Mouse (Mus musculus): ENCODE data around the gene Copb1. TPM values are rescaled to one million over a fixed set of nuclear protein-coding genes. Genes with fewer than 3 reads are reported as not detected.
"Not testable (repeated sequence)": the region's sequence is repeated elsewhere in the genome, so short reads cannot be mapped to it uniquely, and the experiment has no call there.

Gene Copb1
- polyA plus RNA-seq, 1 experiment from 2014 or later: 122 TPM

- no peaks in the 10 kb centered on the region for H3K4me1 ChIP-seq (replicated peaks; ENCODE audit: control insufficient read depth, insufficient read depth, low read length)
- no peaks in the 10 kb centered on the region for H3K36me3 ChIP-seq (ENCODE audit: control insufficient read depth, insufficient read depth, low read length)
- no peak overlapping the region for H3K9ac ChIP-seq (ENCODE audit: low read depth, low read length)
- no peak for DNase-seq (ENCODE audit: low spot score)
- no peaks in the 10 kb centered on the region for H3K27me3 ChIP-seq (ENCODE audit: control insufficient read depth, insufficient read depth, low read length)
- H3K4me2 ChIP-seq (replicated peaks; ENCODE audit: low read depth, low read length): no peak overlapping the region
- H3K9me3 ChIP-seq (ENCODE audit: control insufficient read depth, low read length): no peaks in the 10 kb centered on the region
- 97% methylated on average over 1 of the region's 1 CpGs for WGBS
- ATAC-seq (ENCODE audit: low FRiP score): no peak
- H3K4me3 ChIP-seq (ENCODE audit: low read depth, low read length): no peak overlapping the region
- H3K27ac ChIP-seq (ENCODE audit: low read depth, low read length): no peak overlapping the region
Observed at GRCm38 (mm10) chr7:114209841-114210240, 44.7 kb downstream of the Copb1 start.

- DNase-seq (ENCODE audit: low spot score) (no peak), ATAC-seq (ENCODE audit: low FRiP score) (no peak)
- Histone ChIP-seq H3K9ac (ENCODE audit: low read depth, low read length) (no peak overlapping the region), H3K9me3 (ENCODE audit: control insufficient read depth, low read length) (no peaks in the 10 kb centered on the region), H3K4me1 (replicated peaks; ENCODE audit: control insufficient read depth, insufficient read depth, low read length) (no peaks in the 10 kb centered on the region), H3K27me3 (ENCODE audit: control insufficient read depth, insufficient read depth, low read length) (no peaks in the 10 kb centered on the region), H3K36me3 (ENCODE audit: control insufficient read depth, insufficient read depth, low read length) (no peaks in the 10 kb centered on the region), H3K27ac (ENCODE audit: low read depth, low read length) (no peak overlapping the region), H3K4me3 (ENCODE audit: low read depth, low read length) (no peak overlapping the region), H3K4me2 (replicated peaks; ENCODE audit: low read depth, low read length) (no peak overlapping the region)
- WGBS: 79% methylated on average over 9 of the region's 9 CpGs
Observed at GRCm38 (mm10) chr7:114203491-114204359, 50.8 kb downstream of the Copb1 start.

GRCm38 (mm10) chr7:114202972-114203404, 51.5 kb downstream of the Copb1 start:
- no peaks in the 10 kb centered on the region for H3K36me3 ChIP-seq (ENCODE audit: control insufficient read depth, insufficient read depth, low read length)
- H3K9ac ChIP-seq (ENCODE audit: low read depth, low read length): no peak overlapping the region
- no peak for DNase-seq (ENCODE audit: low spot score)
- no peak for ATAC-seq (ENCODE audit: low FRiP score)
- H3K4me2 ChIP-seq (replicated peaks; ENCODE audit: low read depth, low read length): no peak overlapping the region
- 88% methylated on average over 5 of the region's 5 CpGs for WGBS
- H3K4me1 ChIP-seq (replicated peaks; ENCODE audit: control insufficient read depth, insufficient read depth, low read length): no peaks in the 10 kb centered on the region
- no peaks in the 10 kb centered on the region for H3K9me3 ChIP-seq (ENCODE audit: control insufficient read depth, low read length)
- no peak overlapping the region for H3K27ac ChIP-seq (ENCODE audit: low read depth, low read length)
- no peaks in the 10 kb centered on the region for H3K27me3 ChIP-seq (ENCODE audit: control insufficient read depth, insufficient read depth, low read length)
- H3K4me3 ChIP-seq (ENCODE audit: low read depth, low read length): no peak overlapping the region

GRCm38 (mm10) chr7:114200651-114201050, 53.9 kb downstream of the Copb1 start:
- Histone ChIP-seq H3K4me2 (replicated peaks; ENCODE audit: low read depth, low read length) (no peak overlapping the region), H3K4me3 (ENCODE audit: low read depth, low read length) (no peak overlapping the region), H3K4me1 (replicated peaks; ENCODE audit: control insufficient read depth, insufficient read depth, low read length) (no peaks in the 10 kb centered on the region), H3K9me3 (ENCODE audit: control insufficient read depth, low read length) (no peaks in the 10 kb centered on the region), H3K36me3 (ENCODE audit: control insufficient read depth, insufficient read depth, low read length) (no peaks in the 10 kb centered on the region), H3K9ac (ENCODE audit: low read depth, low read length) (no peak overlapping the region), H3K27ac (ENCODE audit: low read depth, low read length) (no peak overlapping the region), H3K27me3 (ENCODE audit: control insufficient read depth, insufficient read depth, low read length) (no peaks in the 10 kb centered on the region)
- ATAC-seq (ENCODE audit: low FRiP score): no peak
- DNase-seq (ENCODE audit: low spot score): no peak
- 93% methylated on average over 2 of the region's 2 CpGs for WGBS

GRCm38 (mm10) chr7:114199428-114200110, 54.9 kb downstream of the Copb1 start:
- Histone ChIP-seq H3K4me3 (ENCODE audit: low read depth, low read length) (no peak overlapping the region), H3K36me3 (ENCODE audit: control insufficient read depth, insufficient read depth, low read length) (no peaks in the 10 kb centered on the region), H3K9me3 (ENCODE audit: control insufficient read depth, low read length) (no peaks in the 10 kb centered on the region), H3K27me3 (ENCODE audit: control insufficient read depth, insufficient read depth, low read length) (no peaks in the 10 kb centered on the region), H3K9ac (ENCODE audit: low read depth, low read length) (no peak overlapping the region), H3K4me1 (replicated peaks; ENCODE audit: control insufficient read depth, insufficient read depth, low read length) (no peaks in the 10 kb centered on the region), H3K4me2 (replicated peaks; ENCODE audit: low read depth, low read length) (no peak overlapping the region), H3K27ac (ENCODE audit: low read depth, low read length) (no peak overlapping the region)
- ATAC-seq (ENCODE audit: low FRiP score) (no peak), DNase-seq (ENCODE audit: low spot score) (no peak)
- 90% methylated on average over 3 of the region's 3 CpGs for WGBS

GRCm38 (mm10) chr7:114198252-114198651, 56.3 kb downstream of the Copb1 start:
- Histone ChIP-seq H3K27me3 (ENCODE audit: control insufficient read depth, insufficient read depth, low read length) (no peaks in the 10 kb centered on the region), H3K4me2 (replicated peaks; ENCODE audit: low read depth, low read length) (no peak overlapping the region), H3K4me1 (replicated peaks; ENCODE audit: control insufficient read depth, insufficient read depth, low read length) (no peaks in the 10 kb centered on the region), H3K4me3 (ENCODE audit: low read depth, low read length) (no peak overlapping the region), H3K9me3 (ENCODE audit: control insufficient read depth, low read length) (no peaks in the 10 kb centered on the region), H3K9ac (ENCODE audit: low read depth, low read length) (no peak overlapping the region), H3K27ac (ENCODE audit: low read depth, low read length) (no peak overlapping the region), H3K36me3 (ENCODE audit: control insufficient read depth, insufficient read depth, low read length) (no peaks in the 10 kb centered on the region)
- ATAC-seq (ENCODE audit: low FRiP score) (no peak), DNase-seq (ENCODE audit: low spot score) (no peak)
- WGBS: 76% methylated on average over 1 of the region's 1 CpGs

GRCm38 (mm10) chr7:114196588-114196987, 57.9 kb downstream of the Copb1 start:
- not testable (repeated sequence) for H3K27ac ChIP-seq (ENCODE audit: low read depth, low read length); H3K27me3 ChIP-seq (ENCODE audit: control insufficient read depth, insufficient read depth, low read length); H3K36me3 ChIP-seq (ENCODE audit: control insufficient read depth, insufficient read depth, low read length); H3K9me3 ChIP-seq (ENCODE audit: control insufficient read depth, low read length); H3K4me1 ChIP-seq (replicated peaks; ENCODE audit: control insufficient read depth, insufficient read depth, low read length); H3K4me2 ChIP-seq (replicated peaks; ENCODE audit: low read depth, low read length); ATAC-seq (ENCODE audit: low FRiP score); H3K9ac ChIP-seq (ENCODE audit: low read depth, low read length); DNase-seq (ENCODE audit: low spot score); H3K4me3 ChIP-seq (ENCODE audit: low read depth, low read length)
- WGBS: 87% methylated on average over 2 of the region's 2 CpGs

- not testable (repeated sequence) for H3K27ac ChIP-seq (ENCODE audit: low read depth, low read length); H3K27me3 ChIP-seq (ENCODE audit: control insufficient read depth, insufficient read depth, low read length); ATAC-seq (ENCODE audit: low FRiP score); H3K9ac ChIP-seq (ENCODE audit: low read depth, low read length); H3K4me1 ChIP-seq (replicated peaks; ENCODE audit: control insufficient read depth, insufficient read depth, low read length); DNase-seq (ENCODE audit: low spot score); H3K4me2 ChIP-seq (replicated peaks; ENCODE audit: low read depth, low read length); H3K4me3 ChIP-seq (ENCODE audit: low read depth, low read length); H3K36me3 ChIP-seq (ENCODE audit: control insufficient read depth, insufficient read depth, low read length); H3K9me3 ChIP-seq (ENCODE audit: control insufficient read depth, low read length)
- 81% methylated on average over 2 of the region's 2 CpGs for WGBS
Observed at GRCm38 (mm10) chr7:114194788-114195187, 59.7 kb downstream of the Copb1 start.

GRCm38 (mm10) chr7:114194224-114194623, 60.3 kb downstream of the Copb1 start:
- no peak overlapping the region for H3K9ac ChIP-seq (ENCODE audit: low read depth, low read length)
- no peak overlapping the region for H3K4me2 ChIP-seq (replicated peaks; ENCODE audit: low read depth, low read length)
- DNase-seq (ENCODE audit: low spot score) (no peak), ATAC-seq (ENCODE audit: low FRiP score) (no peak)
- WGBS: 84% methylated on average over 4 of the region's 4 CpGs
- H3K36me3 ChIP-seq (ENCODE audit: control insufficient read depth, insufficient read depth, low read length): no peaks in the 10 kb centered on the region
- no peaks in the 10 kb centered on the region for H3K27me3 ChIP-seq (ENCODE audit: control insufficient read depth, insufficient read depth, low read length)
- no peaks in the 10 kb centered on the region for H3K4me1 ChIP-seq (replicated peaks; ENCODE audit: control insufficient read depth, insufficient read depth, low read length)
- no peak overlapping the region for H3K4me3 ChIP-seq (ENCODE audit: low read depth, low read length)
- no peak overlapping the region for H3K27ac ChIP-seq (ENCODE audit: low read depth, low read length)
- no peaks in the 10 kb centered on the region for H3K9me3 ChIP-seq (ENCODE audit: control insufficient read depth, low read length)

Measured in hindbrain, embryonic 11.5 days (tissue).